Mouse (Mus musculus) liver, embryonic 16.5 days (tissue): ENCODE data around the gene Otp. TPM values are rescaled to one million over a fixed set of nuclear protein-coding genes. Genes with fewer than 3 reads are reported as not detected.

Experiments
- ATAC-seq: fragments of 200-750 bp; cut with Nextera tagmentation; 2 replicates; pipeline ENCODE4 v1.8.0; 2017; ENCODE audit warnings: low read depth, mild to moderate bottlenecking, moderate number of reproducible peaks, moderate library complexity
- H3K27ac ChIP-seq: fragments of 300-500 bp; sonication (generic); 2 replicates; pipeline ENCODE4 v1.5.1; 2014; ENCODE audit warnings: mild to moderate bottlenecking, low read length
- H3K27me3 ChIP-seq: fragments of 300-500 bp; sonication (generic); 2 replicates; pipeline ENCODE4 v1.6.1; 2014; ENCODE audit warnings: low read depth, low read length, mixed read lengths; ENCODE audit not compliant: control insufficient read depth, insufficient read depth
- H3K36me3 ChIP-seq: fragments of 300-500 bp; sonication (generic); 2 replicates; pipeline ENCODE4 v1.6.1; 2014; ENCODE audit warnings: mild to moderate bottlenecking; ENCODE audit not compliant: control insufficient read depth, insufficient read depth
- H3K4me1 ChIP-seq: fragments of 300-500 bp; sonication (generic); 2 replicates; pipeline ENCODE4 v1.6.1; 2014; ENCODE audit warnings: low read depth, low read length, mixed read lengths; ENCODE audit not compliant: control insufficient read depth
- H3K4me2 ChIP-seq: fragments of 300-500 bp; sonication (generic); 2 replicates; pipeline ENCODE4 v1.6.1; 2014; ENCODE audit warnings: low read depth, low read length, mixed read lengths
- H3K4me3 ChIP-seq: fragments of 300-500 bp; sonication (generic); 2 replicates; pipeline ENCODE4 v1.5.1; 2014; ENCODE audit warnings: low read depth, mild to moderate bottlenecking, low read length
- H3K9ac ChIP-seq: fragments of 300-500 bp; sonication (generic); 2 replicates; pipeline ENCODE4 v1.6.1; 2014; ENCODE audit warnings: low read depth, low read length
- H3K9me3 ChIP-seq: fragments of 300-500 bp; sonication (generic); replicated peaks from 2 replicates; pipeline ENCODE4 v1.6.1; 2016; ENCODE audit warnings: low read length; ENCODE audit not compliant: control insufficient read depth
- WGBS: fragments of 180-500 bp; shearing (Covaris S2); extraction: QIAGEN DNeasy Blood & Tissue Kit; methylation state at CpG from one replicate; pipeline ENCODE4 v1.1.7; 2014; ENCODE audit not compliant: insufficient replicate concordance; 5-methylcytosine and 5-hydroxymethylcytosine counted together
- polyA plus RNA-seq: library from polyadenylated mRNA; unstranded; fragments of >200 nt; fragmentation: Nextera tagmentation; extraction: Ambion mirVana; gene quantifications from 2 replicates; pipeline ENCODE4 v1.2.1, GENCODE M21; 2015

The Otp gene
- polyA plus RNA-seq, 1 experiment from 2014 or later, result not detected

GRCm38 (mm10) chr13:94858016-94858575 is 17.3 kb upstream of the Otp start:
- Histone ChIP-seq H3K4me2 (no peak overlapping the region), H3K4me3 (no peak overlapping the region), H3K27me3 (no peaks in the 10 kb centered on the region; the same call in 1 of the 2 replicates), H3K4me1 (no peaks in the 10 kb centered on the region), H3K36me3 (no peaks in the 10 kb centered on the region), H3K27ac (no peak overlapping the region), H3K9me3 (no peaks in the 10 kb centered on the region), H3K9ac (no peak overlapping the region)
- no peak for ATAC-seq
- 60% methylated on average over 8 of the region's 8 CpGs for WGBS

DNA sequence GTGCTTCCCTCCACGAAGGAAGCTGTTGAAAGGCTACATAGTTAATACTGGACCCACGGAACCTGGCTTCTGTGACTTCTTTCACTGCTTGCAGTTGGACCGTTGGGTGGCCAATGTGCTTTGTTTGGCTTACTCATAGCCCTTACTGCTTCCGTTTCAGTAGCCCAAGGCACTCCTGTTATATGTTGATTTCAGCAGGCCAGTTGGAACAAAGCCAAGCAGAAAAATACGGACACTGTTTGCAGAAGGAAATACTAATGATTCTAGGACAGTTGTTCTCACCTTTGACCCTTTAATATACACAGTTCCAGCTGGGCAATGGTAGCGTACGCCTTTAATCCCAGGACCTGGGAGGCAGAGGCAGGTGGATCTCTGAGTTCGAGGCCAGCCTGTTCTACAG is 16.1 kb upstream of the Otp start:
- no peak for ATAC-seq
- H3K4me3 ChIP-seq, result no peak overlapping the region
- H3K4me1 ChIP-seq, result no peaks in the 10 kb centered on the region
- WGBS, result 66% methylated on average over 8 of the region's 8 CpGs
- no peaks in the 10 kb centered on the region for H3K9me3 ChIP-seq
- no peak overlapping the region for H3K4me2 ChIP-seq
- no peak overlapping the region for H3K9ac ChIP-seq
- no peak overlapping the region for H3K27ac ChIP-seq
- no peaks in the 10 kb centered on the region for H3K36me3 ChIP-seq
- no peaks in the 10 kb centered on the region; the same call in 1 of the 2 replicates for H3K27me3 ChIP-seq

DNA sequence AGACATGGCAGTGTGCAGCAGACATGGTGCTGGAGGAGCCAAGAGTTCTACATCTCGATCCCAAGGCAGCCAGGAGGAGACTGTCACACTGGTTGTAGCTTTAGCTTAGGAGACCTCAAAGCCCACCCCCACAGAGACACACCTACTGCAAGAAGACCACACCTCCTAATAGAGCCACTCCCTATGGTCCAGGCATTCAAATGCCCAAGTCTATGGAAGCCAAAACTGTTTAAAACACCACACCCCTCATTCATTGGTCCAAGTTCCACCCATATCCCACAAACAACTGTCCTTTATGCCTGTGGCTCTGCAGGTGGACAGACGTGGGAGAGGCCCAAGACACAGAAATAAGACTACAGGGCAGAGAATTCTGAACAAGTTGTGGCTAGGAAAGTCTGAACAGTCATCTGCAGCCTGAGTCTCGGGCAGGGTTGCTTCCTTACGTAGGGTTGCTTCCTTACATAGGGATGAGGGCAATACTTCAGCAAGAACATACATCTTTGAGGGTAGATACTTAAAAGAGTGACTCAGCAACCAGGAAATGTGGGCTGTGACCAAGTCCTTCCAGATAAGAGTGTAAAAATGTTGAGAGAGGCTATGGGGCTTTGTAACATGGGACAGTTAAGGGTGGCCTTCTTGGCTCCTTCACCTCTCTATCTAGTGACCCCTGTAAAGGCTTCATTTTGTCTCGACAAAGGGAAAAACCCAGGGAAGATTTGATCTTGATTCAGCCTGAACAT is 12.7 kb upstream of the Otp start:
- H3K4me3 ChIP-seq, result no peak overlapping the region
- no peak for ATAC-seq
- H3K9me3 ChIP-seq, result no peaks in the 10 kb centered on the region
- H3K4me1 ChIP-seq, result no peaks in the 10 kb centered on the region
- H3K9ac ChIP-seq, result no peak overlapping the region
- no peak overlapping the region for H3K27ac ChIP-seq
- no peaks in the 10 kb centered on the region for H3K36me3 ChIP-seq
- H3K4me2 ChIP-seq, result no peak overlapping the region
- H3K27me3 ChIP-seq, result peaks cover 14% of the 10 kb centered on the region
- 22% methylated on average over 5 of the region's 5 CpGs for WGBS

GRCm38 (mm10) chr13:94866906-94867305 is 8.5 kb upstream of the Otp start:
- no peak for ATAC-seq
- H3K27me3 ChIP-seq, result peaks cover 54% of the 10 kb centered on the region
- no peak overlapping the region for H3K9ac ChIP-seq
- H3K36me3 ChIP-seq, result no peaks in the 10 kb centered on the region
- WGBS, result 23% methylated on average over 2 of the region's 2 CpGs
- H3K4me3 ChIP-seq, result no peak overlapping the region
- H3K9me3 ChIP-seq, result no peaks in the 10 kb centered on the region
- H3K4me1 ChIP-seq, result peaks cover 2% of the 10 kb centered on the region; the same call in 1 of the 2 replicates
- no peak overlapping the region for H3K4me2 ChIP-seq
- H3K27ac ChIP-seq, result no peak overlapping the region

DNA sequence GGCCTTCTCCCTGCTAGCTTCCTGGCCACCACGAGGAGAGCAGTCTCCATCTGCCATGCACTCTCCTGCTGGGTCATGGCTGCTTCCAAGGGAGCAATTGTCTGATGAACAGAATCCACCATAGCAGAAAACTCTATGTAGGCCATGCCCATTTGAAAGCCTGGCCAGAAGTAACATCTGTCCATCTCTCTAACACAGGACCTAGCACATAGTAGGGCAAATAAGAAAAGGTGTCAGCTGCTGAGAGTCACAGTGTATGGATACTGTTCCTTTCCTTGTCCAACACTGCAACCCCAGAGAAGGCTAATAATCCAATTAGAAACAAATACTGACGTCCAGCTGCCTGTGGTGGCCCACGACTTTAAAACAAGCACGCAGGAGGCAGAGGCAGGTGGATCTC is 7.6 kb upstream of the Otp start:
- peaks cover 63% of the 10 kb centered on the region for H3K27me3 ChIP-seq
- no peak for ATAC-seq
- H3K27ac ChIP-seq, result no peak overlapping the region
- no peak overlapping the region for H3K4me3 ChIP-seq
- 41% methylated on average over 4 of the region's 4 CpGs for WGBS
- no peaks in the 10 kb centered on the region for H3K36me3 ChIP-seq
- no peaks in the 10 kb centered on the region for H3K9me3 ChIP-seq
- peaks cover 2% of the 10 kb centered on the region; the same call in 1 of the 2 replicates for H3K4me1 ChIP-seq
- no peak overlapping the region for H3K4me2 ChIP-seq
- H3K9ac ChIP-seq, result no peak overlapping the region

DNA sequence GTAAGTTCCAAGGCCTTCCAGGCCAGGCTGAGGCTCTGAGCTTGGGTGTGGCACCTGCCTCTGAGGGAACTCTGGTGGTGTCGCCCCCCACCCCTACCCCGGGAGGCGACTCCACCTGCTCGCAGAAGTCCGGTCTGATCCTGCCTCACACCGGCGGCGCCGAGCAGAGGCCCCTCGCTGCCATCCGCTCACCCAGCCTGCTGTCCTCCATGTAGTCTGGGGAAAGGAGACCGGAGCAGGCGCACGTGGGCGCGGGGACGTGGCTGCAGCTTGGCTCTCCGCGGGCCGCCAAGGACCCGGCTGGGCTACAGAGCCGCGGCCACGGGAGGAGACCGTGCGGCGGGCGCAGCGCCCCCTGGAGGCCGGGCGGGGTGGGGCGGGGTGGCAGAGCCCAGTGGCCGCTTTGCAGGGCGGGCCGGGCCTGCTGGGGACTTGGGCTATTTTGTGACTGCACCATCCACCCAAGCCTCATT is 6.9 kb upstream of the Otp start:
- Histone ChIP-seq H3K4me1 (peaks cover 2% of the 10 kb centered on the region; the same call in 1 of the 2 replicates), H3K27me3 (peaks cover 71% of the 10 kb centered on the region), H3K27ac (no peak overlapping the region), H3K4me2 (peak overlapping the region; percentile 54), H3K9ac (no peak overlapping the region), H3K4me3 (peak overlapping the region; percentile 41), H3K36me3 (no peaks in the 10 kb centered on the region), H3K9me3 (no peaks in the 10 kb centered on the region)
- ATAC-seq, result peak; percentile 53; the same call in 1 of the 2 replicates
- WGBS, result 1% methylated on average over 35 of the region's 35 CpGs

- ATAC-seq, result no peak
- Histone ChIP-seq H3K9me3 (no peaks in the 10 kb centered on the region), H3K4me1 (peaks cover 2% of the 10 kb centered on the region; the same call in 1 of the 2 replicates), H3K27ac (no peak overlapping the region), H3K36me3 (no peaks in the 10 kb centered on the region), H3K4me3 (no peak overlapping the region), H3K9ac (no peak overlapping the region), H3K27me3 (peaks cover 79% of the 10 kb centered on the region), H3K4me2 (no peak overlapping the region)
- WGBS, result 6% methylated on average over 8 of the region's 8 CpGs
These were observed 5.9 kb upstream of the Otp start for GRCm38 (mm10) chr13:94869541-94869940.

- H3K4me1 ChIP-seq, result peaks cover 2% of the 10 kb centered on the region; the same call in 1 of the 2 replicates
- 3% methylated on average over 9 of the region's 9 CpGs for WGBS
- no peak overlapping the region for H3K27ac ChIP-seq
- ATAC-seq, result no peak
- H3K9ac ChIP-seq, result no peak overlapping the region
- no peaks in the 10 kb centered on the region for H3K9me3 ChIP-seq
- H3K36me3 ChIP-seq, result no peaks in the 10 kb centered on the region
- peaks cover 84% of the 10 kb centered on the region for H3K27me3 ChIP-seq
- H3K4me2 ChIP-seq, result no peak overlapping the region
- H3K4me3 ChIP-seq, result no peak overlapping the region
These were observed 5.3 kb upstream of the Otp start for GRCm38 (mm10) chr13:94870071-94870460.
